Mouse (Mus musculus): ENCODE results near the gene Nsmce1. TPM values are rescaled to one million over a fixed set of nuclear protein-coding genes. Genes with fewer than 3 reads are reported as not detected.

Nsmce1 gene
- total and polyA plus RNA-seq, 3 experiments = 58.1 to 59.2 TPM; not detected in 1

DNA sequence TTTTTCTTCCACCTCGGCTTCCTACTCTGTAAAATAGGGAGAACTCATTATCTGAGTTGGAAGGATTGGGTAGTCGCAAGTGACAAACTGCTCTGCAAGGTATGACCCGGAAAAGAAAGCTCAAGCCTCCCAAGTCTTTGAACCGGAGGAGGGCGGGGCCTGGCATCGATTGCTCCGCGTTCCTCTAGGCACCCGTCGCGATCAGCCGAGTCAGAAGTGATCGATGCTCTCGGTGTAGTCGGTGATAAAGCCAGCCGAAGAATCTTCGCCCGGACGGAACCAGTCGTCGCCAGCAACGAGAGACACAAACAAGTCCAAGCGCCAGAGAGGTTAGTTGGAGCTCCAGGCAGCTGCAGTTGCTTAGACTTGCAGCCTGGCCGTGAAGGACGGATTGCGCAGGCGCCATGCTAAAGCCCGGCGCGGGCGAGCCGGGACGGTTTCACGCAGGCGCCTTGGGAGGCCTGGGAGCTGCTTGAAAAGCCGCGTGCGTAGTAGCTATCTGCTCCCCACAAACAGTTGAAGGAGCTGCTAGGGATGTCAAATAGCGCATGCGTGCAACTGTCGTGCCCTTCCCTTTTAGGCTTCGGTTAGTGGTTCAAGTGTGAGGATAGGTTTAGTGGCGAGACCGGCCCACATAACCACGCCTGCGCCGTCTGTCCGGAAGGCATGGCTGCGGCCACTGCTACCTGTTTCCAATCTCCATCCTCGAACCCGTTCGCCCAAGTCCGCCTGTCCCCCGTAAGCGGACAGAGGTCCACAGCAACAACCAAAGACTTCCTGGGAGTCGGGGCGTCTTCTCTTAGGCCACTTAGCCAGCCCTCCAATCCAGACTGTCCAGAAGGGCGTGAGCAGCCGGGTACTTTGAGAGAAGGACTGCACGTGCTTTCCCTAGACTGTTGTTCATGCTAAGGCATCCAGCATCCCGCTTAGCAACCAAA, 46.7 kb downstream of the Nsmce1 start, which contains the start of gene Kdm8 (continued):
- TF ChIP-seq MYC (IDR thresholded peaks at IDR 0.05; ENCODE audit: low read depth, low read length) = peak; percentile 71; the same call in 1 of the 2 replicates
- no peak for TF ChIP-seq JUND (IDR thresholded peaks at IDR 0.05; ENCODE audit: low read depth, low read length)
- TF ChIP-seq TBP (IDR thresholded peaks at IDR 0.05; ENCODE audit: low read depth, low read length) = peak; percentile 87
- TF ChIP-seq MEF2A (IDR thresholded peaks at IDR 0.05; ENCODE audit: extremely low read depth, insufficient replicate concordance, low read depth, low read length, poor library complexity, severe bottlenecking) = no peak

GRCm38 (mm10) chr7:125444076-125444463, 47.3 kb downstream of the Nsmce1 start:
- TF ChIP-seq USF1 (IDR thresholded peaks at IDR 0.05; ENCODE audit: low read depth, low read length) = 0 out of 2 replicates have a peak, but pooled peaks have one; percentile 38
- no peak for TF ChIP-seq POLR2A (IDR thresholded peaks at IDR 0.05; ENCODE audit: control insufficient read depth in 1 of 2, insufficient read depth in 1 of 2, low read depth in 1 of 2, low read length in 2 of 2, poor library complexity in 1 of 2)
- TF ChIP-seq MAZ (IDR thresholded peaks at IDR 0.05; ENCODE audit: low read depth, low read length) = 0 out of 2 replicates have a peak, but pooled peaks have one; percentile 9
- no peak for TF ChIP-seq GATA1 (IDR thresholded peaks at IDR 0.05; ENCODE audit: low read depth, low read length)
- H3K4me1 ChIP-seq (ENCODE audit: control insufficient read depth in 1 of 2, insufficient read depth in 2 of 2, low read length in 2 of 2) = peaks cover 8 to 34% of the 10 kb centered on the region in 2 experiments
- no peaks in the 10 kb centered on the region for H3K9me3 ChIP-seq (replicated peaks; ENCODE audit: insufficient read depth, low read length)
- H3K79me2 ChIP-seq (ENCODE audit: control insufficient read depth, insufficient read depth, low read length, poor library complexity) = peaks cover 5% of the 10 kb centered on the region; the same call in 1 of the 2 replicates
- peak overlapping the region; percentile 81 for H3K9ac ChIP-seq (ENCODE audit: control insufficient read depth, low read depth, low read length, poor library complexity, severe bottlenecking)
- no peaks in the 10 kb centered on the region for H3K27me3 ChIP-seq (ENCODE audit: control insufficient read depth in 1 of 2, insufficient read depth in 2 of 2, low read length in 2 of 2)
- peaks cover 0 to 22% of the 10 kb centered on the region in 2 experiments; a peak in 2 of 4 replicates for H3K36me3 ChIP-seq (ENCODE audit: control insufficient read depth in 1 of 2, insufficient read depth in 2 of 2, low read length in 2 of 2)
- peak overlapping the region; percentile 83 for H3K27ac ChIP-seq (ENCODE audit: control insufficient read depth, low read depth, low read length)
- peak overlapping the region; percentile 75 to 82 for H3K4me3 ChIP-seq (ENCODE audit: control insufficient read depth in 1 of 2, insufficient read depth in 1 of 2, low read depth in 2 of 2, low read length in 2 of 2)
- DNase-seq (ENCODE audit: low read depth, low spot score) = no peak

GRCm38 (mm10) chr7:125442323-125442722, 49.1 kb downstream of the Nsmce1 start:
- H3K9me3 ChIP-seq (replicated peaks; ENCODE audit: insufficient read depth, low read length) = no peaks in the 10 kb centered on the region
- H3K79me2 ChIP-seq (ENCODE audit: control insufficient read depth, insufficient read depth, low read length, poor library complexity) = peaks cover 5% of the 10 kb centered on the region; the same call in 1 of the 2 replicates
- no peak overlapping the region for H3K4me3 ChIP-seq (ENCODE audit: control insufficient read depth in 1 of 2, insufficient read depth in 1 of 2, low read depth in 2 of 2, low read length in 2 of 2)
- H3K9ac ChIP-seq (ENCODE audit: control insufficient read depth, low read depth, low read length, poor library complexity, severe bottlenecking) = no peak overlapping the region
- no peaks in the 10 kb centered on the region for H3K27me3 ChIP-seq (ENCODE audit: control insufficient read depth in 1 of 2, insufficient read depth in 2 of 2, low read length in 2 of 2)
- H3K4me1 ChIP-seq (ENCODE audit: control insufficient read depth in 1 of 2, insufficient read depth in 2 of 2, low read length in 2 of 2) = peaks cover 8 to 37% of the 10 kb centered on the region in 2 experiments
- DNase-seq (ENCODE audit: low read depth, low spot score) = peak; percentile 81
- TF ChIP-seq ETS1 (IDR thresholded peaks at IDR 0.05; ENCODE audit: low read depth, low read length) (peak; percentile 38; the same call in 1 of the 2 replicates), TCF12 (IDR thresholded peaks at IDR 0.05; ENCODE audit: low read depth, low read length) (peak; percentile 47; the same call in 1 of the 2 replicates), MAFK (IDR thresholded peaks at IDR 0.05; ENCODE audit: borderline replicate concordance, low read depth, low read length) (peak; percentile 36; the same call in 1 of the 2 replicates), GATA1 (IDR thresholded peaks at IDR 0.05; ENCODE audit: low read depth, low read length) (peak; percentile 71), HCFC1 (IDR thresholded peaks at IDR 0.05; ENCODE audit: low read depth, low read length) (0 out of 2 replicates have a peak, but pooled peaks have one; percentile 21), TBP (IDR thresholded peaks at IDR 0.05; ENCODE audit: low read depth, low read length) (peak; percentile 39; the same call in 1 of the 2 replicates), CTCF (IDR thresholded peaks at IDR 0.05 in 2 of 3, conservative IDR thresholded peaks at IDR 0.05 in 1 of 3; ENCODE audit: control insufficient read depth in 1 of 3, insufficient read depth in 1 of 3, low read depth in 2 of 3, low read length in 3 of 3, poor library complexity in 1 of 3, severe bottlenecking in 1 of 3) (no peak), RCOR1 (IDR thresholded peaks at IDR 0.05; ENCODE audit: low read depth, low read length) (peak; percentile 97), EP300 (IDR thresholded peaks at IDR 0.05; ENCODE audit: low read depth in 1 of 2, low read length in 2 of 2) (peak in 1 of 2 experiments; percentile 32; a peak in 1 of 4 replicates), NELFE (IDR thresholded peaks at IDR 0.05; ENCODE audit: low read depth, low read length) (no peak)
- H3K36me3 ChIP-seq (ENCODE audit: control insufficient read depth in 1 of 2, insufficient read depth in 2 of 2, low read length in 2 of 2) = peaks cover 0 to 22% of the 10 kb centered on the region in 2 experiments; a peak in 2 of 4 replicates
- H3K27ac ChIP-seq (ENCODE audit: control insufficient read depth, low read depth, low read length) = no peak overlapping the region
